Mouse (Mus musculus) hindbrain, embryonic 13.5 days (tissue): ENCODE measurements around the gene Plch2. TPM values are rescaled to one million over a fixed set of nuclear protein-coding genes. Genes with fewer than 3 reads are reported as not detected.
"Not testable (repeated sequence)": the region's sequence is repeated elsewhere in the genome, so short reads cannot be mapped to it uniquely, and the experiment has no call there.

Source experiments
- ATAC-seq: fragments of 200-750 bp; cut with Nextera tagmentation; 2 replicates; pipeline ENCODE4 v1.8.0; 2017; ENCODE audit warnings: moderate TSS enrichment; ENCODE audit not compliant: low FRiP score
- H3K27ac ChIP-seq: fragments of 300-500 bp; sonication (generic); 2 replicates; pipeline ENCODE4 v1.5.1; 2015; ENCODE audit warnings: inconsistent platforms, mild to moderate bottlenecking, moderate library complexity
- H3K27me3 ChIP-seq: fragments of 300-500 bp; sonication (generic); 2 replicates; pipeline ENCODE4 v1.6.1; 2015; ENCODE audit warnings: mild to moderate bottlenecking, inconsistent platforms
- H3K36me3 ChIP-seq: fragments of 300-500 bp; sonication (generic); 2 replicates; pipeline ENCODE4 v1.6.1; 2015; ENCODE audit warnings: mild to moderate bottlenecking, inconsistent platforms
- H3K4me1 ChIP-seq: fragments of 300-500 bp; sonication (generic); replicated peaks from 2 replicates; pipeline ENCODE4 v1.6.1; 2015; ENCODE audit warnings: inconsistent platforms
- H3K4me2 ChIP-seq: fragments of 300-500 bp; sonication (generic); 2 replicates; pipeline ENCODE4 v1.6.1; 2015; ENCODE audit warnings: inconsistent platforms, mild to moderate bottlenecking, moderate library complexity
- H3K4me3 ChIP-seq: fragments of 300-500 bp; sonication (generic); 2 replicates; pipeline ENCODE4 v1.5.1; 2015; ENCODE audit warnings: mild to moderate bottlenecking, inconsistent platforms
- H3K9ac ChIP-seq: fragments of 300-500 bp; sonication (generic); 2 replicates; pipeline ENCODE4 v1.6.1; 2015; ENCODE audit warnings: mild to moderate bottlenecking, inconsistent platforms
- H3K9me3 ChIP-seq: fragments of 300-500 bp; sonication (generic); 2 replicates; pipeline ENCODE4 v1.6.1; 2016; ENCODE audit warnings: inconsistent platforms
- WGBS: fragments of 180-500 bp; shearing (Covaris S2); methylation state at CpG from one replicate; pipeline ENCODE4 v1.1.7; 2015; 5-methylcytosine and 5-hydroxymethylcytosine counted together
- polyA plus RNA-seq: library from polyadenylated mRNA; unstranded; fragments of >200 nt; fragmentation: Nextera tagmentation; extraction: Ambion mirVana; gene quantifications from 2 replicates; pipeline ENCODE4 v1.2.1, GENCODE M21; 2015

The Plch2 gene
- polyA plus RNA-seq, 1 experiment from 2014 or later = 8.4 TPM

DNA sequence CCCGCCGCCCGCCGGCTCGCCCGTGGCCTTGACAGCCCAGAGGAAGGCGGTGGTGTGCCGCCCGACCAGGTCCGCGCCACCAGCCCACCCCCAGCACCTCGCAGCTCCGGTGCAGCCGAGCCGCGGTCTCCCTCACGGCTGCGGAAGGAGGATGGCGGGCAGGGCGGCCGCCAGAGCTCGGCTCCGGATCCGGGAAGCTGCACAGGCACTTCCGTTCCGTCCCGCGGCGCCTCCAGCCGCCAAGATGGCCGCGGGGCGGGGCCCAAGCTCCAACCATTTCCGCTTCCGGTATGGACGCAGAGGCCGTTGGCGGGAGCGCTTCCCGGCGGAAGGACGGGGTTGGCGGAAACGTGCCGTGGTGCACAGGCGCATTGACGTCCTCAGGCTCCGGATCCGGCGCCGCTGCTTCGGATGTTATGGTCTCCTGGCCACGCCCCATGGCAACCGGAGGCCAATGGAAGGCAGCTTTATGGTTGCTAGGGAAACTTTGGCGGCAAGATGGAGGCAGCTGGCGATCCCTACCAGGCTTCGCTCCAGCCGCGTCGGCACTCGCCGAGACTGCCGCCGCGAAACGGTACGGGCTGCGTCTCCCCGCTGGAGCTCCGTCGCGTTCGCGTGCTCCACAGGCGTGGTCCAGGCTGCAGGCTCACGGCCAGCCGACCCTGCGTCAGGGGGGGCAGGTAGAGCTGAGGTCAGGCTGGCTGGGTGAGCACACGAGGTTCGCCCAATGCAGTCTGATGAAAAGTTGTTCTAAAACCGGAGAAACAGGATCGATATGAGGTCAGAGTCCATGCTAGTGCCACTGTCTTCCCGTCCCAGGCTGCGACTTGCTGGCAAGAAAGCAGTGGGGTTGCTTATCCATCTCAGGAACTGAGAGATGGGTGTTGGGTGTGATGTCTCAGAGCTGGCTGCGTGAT is 29.8 kb upstream of the Plch2 start, which contains the start of the genes Rer1 and Morn1:
Rer1 (minus strand) TSS at position 275 of the 917 bp plus-strand sequence.
Morn1 (plus strand) TSS at position 470 of the 917 bp plus-strand sequence.
- Histone ChIP-seq H3K9me3 (no peaks in the 10 kb centered on the region), H3K27me3 (no peaks in the 10 kb centered on the region), H3K4me1 (peaks cover 39% of the 10 kb centered on the region), H3K27ac (peak within 1 kb of the TSS; percentile 94), H3K36me3 (peaks cover 37% of the 10 kb centered on the region), H3K9ac (peak within 1 kb of the TSS; percentile 91), H3K4me2 (peak within 1 kb of the TSS; percentile 96), H3K4me3 (peak within 1 kb of the TSS; percentile 90)
- WGBS = under 1% methylated on average over 85 of the region's 85 CpGs
- peak; percentile 96 for ATAC-seq

GRCm38 (mm10) chr4:155085206-155086107 is 28.9 kb upstream of the Plch2 start:
- Histone ChIP-seq H3K27me3 (no peaks in the 10 kb centered on the region), H3K36me3 (peaks cover 39% of the 10 kb centered on the region), H3K9ac (peak overlapping the region; percentile 91), H3K9me3 (no peaks in the 10 kb centered on the region), H3K4me2 (peak overlapping the region; percentile 95), H3K4me3 (peak overlapping the region; percentile 90), H3K4me1 (peaks cover 39% of the 10 kb centered on the region), H3K27ac (peak overlapping the region; percentile 94)
- WGBS = 7% methylated on average over 33 of the region's 35 CpGs
- peak; percentile 0; the same call in 1 of the 2 replicates for ATAC-seq

- Histone ChIP-seq H3K4me3 (no peak overlapping the region), H3K9me3 (no peaks in the 10 kb centered on the region), H3K4me2 (peak overlapping the region; percentile 95)
Observed at GRCm38 (mm10) chr4:155084351-155084750, 27.8 kb upstream of the Plch2 start.

DNA sequence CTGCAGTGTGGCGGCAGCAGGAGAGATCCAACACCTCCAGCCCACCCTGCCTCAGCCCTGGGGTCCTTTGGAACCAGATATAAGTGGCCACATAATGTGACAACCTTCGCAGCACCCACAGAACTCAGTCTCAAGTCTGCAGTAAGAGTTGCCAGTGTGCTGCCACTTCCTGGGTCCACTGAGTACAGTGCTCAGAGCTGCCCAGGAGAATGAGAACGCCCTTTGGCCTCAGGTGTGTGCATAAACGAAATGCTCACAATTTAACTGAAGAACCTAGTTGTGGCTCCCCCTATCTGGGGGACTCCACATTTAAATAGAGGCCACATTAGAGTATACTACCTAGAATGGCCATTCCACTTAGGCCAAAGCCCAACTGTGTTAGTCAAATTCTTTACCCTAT is 27.0 kb upstream of the Plch2 start:
- no peak for ATAC-seq
- no peak overlapping the region for H3K9ac ChIP-seq
- 94% methylated on average over 4 of the region's 4 CpGs for WGBS

More at GRCm38 (mm10) chr4:155084351-155084750, 27.8 kb upstream of the Plch2 start:
- Histone ChIP-seq H3K36me3 (peaks cover 41% of the 10 kb centered on the region), H3K9ac (0 out of 2 replicates have a peak overlapping the region, but pooled peaks have one; percentile 91), H3K27me3 (no peaks in the 10 kb centered on the region), H3K4me1 (peaks cover 39% of the 10 kb centered on the region), H3K27ac (no peak overlapping the region)
- WGBS = 89% methylated on average over 7 of the region's 7 CpGs
- no peak for ATAC-seq

GRCm38 (mm10) chr4:155079666-155080065 is 23.1 kb upstream of the Plch2 start:
- Histone ChIP-seq H3K4me3 (no peak overlapping the region), H3K9me3 (no peaks in the 10 kb centered on the region), H3K9ac (no peak overlapping the region), H3K4me2 (no peak overlapping the region), H3K4me1 (peaks cover 20% of the 10 kb centered on the region), H3K27me3 (no peaks in the 10 kb centered on the region), H3K27ac (no peak overlapping the region), H3K36me3 (peaks cover 78% of the 10 kb centered on the region)
- ATAC-seq = no peak
- 91% methylated on average over 6 of the region's 6 CpGs for WGBS

More for the DNA sequence above, 27.0 kb upstream of the Plch2 start:
- H3K4me2 ChIP-seq = no peak overlapping the region
- H3K4me1 ChIP-seq = peaks cover 39% of the 10 kb centered on the region
- H3K4me3 ChIP-seq = no peak overlapping the region
- peaks cover 41% of the 10 kb centered on the region for H3K36me3 ChIP-seq
- H3K27ac ChIP-seq = no peak overlapping the region
- no peaks in the 10 kb centered on the region for H3K27me3 ChIP-seq
- H3K9me3 ChIP-seq = no peaks in the 10 kb centered on the region

GRCm38 (mm10) chr4:155078808-155079207 is 22.2 kb upstream of the Plch2 start:
- peaks cover 86% of the 10 kb centered on the region for H3K36me3 ChIP-seq
- H3K27ac ChIP-seq, H3K4me3 ChIP-seq, H3K27me3 ChIP-seq, H3K4me2 ChIP-seq, ATAC-seq, H3K9me3 ChIP-seq, H3K9ac ChIP-seq: not testable (repeated sequence)
- H3K4me1 ChIP-seq = peaks cover 11% of the 10 kb centered on the region
- WGBS = 90% methylated on average over 10 of the region's 10 CpGs

DNA sequence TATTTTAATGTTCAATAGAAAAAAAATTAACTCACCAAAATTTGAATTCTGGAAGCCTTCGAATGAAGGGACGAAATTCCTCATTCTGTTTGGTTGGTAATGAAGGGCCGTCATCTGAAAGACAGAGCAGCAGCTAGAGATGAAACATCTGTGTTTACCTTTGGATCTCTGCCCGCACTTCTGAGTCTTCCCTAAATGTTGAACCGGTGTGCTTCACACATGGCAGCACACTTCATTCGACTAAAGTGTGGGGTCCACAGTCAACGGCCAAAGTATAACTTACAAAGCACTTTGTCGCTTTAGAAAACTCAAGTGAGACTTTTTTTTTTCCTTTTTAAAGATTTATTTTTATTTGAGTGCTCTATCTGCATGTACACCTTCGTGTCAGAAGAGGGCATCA is 20.1 kb upstream of the Plch2 start:
- H3K27ac ChIP-seq = no peak overlapping the region
- H3K4me2 ChIP-seq = no peak overlapping the region
- peaks cover 90% of the 10 kb centered on the region for H3K36me3 ChIP-seq
- ATAC-seq = no peak
- no peaks in the 10 kb centered on the region for H3K9me3 ChIP-seq
- no peak overlapping the region for H3K9ac ChIP-seq
- H3K4me3 ChIP-seq = no peak overlapping the region
- no peaks in the 10 kb centered on the region for H3K27me3 ChIP-seq
- no peaks in the 10 kb centered on the region for H3K4me1 ChIP-seq
- 90% methylated on average over 9 of the region's 9 CpGs for WGBS

DNA sequence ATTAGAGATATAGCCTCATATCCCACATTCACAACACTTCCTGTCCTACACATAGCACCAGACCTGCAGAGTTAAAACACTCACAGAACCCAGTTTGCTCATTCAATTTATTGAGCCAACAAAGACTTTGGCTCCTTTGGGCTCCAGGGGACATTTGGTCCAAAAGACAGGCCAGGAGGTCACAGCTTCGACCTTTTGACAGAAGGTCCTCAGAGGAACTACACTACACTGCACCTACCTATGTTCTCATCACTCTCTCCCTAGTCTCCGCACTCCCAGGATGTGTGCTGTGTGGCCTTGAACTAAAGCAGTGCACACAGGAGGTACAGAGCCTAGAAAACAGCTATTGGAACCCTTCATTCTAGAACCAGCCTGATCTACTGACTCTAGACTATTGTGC is 19.2 kb upstream of the Plch2 start:
- H3K4me3 ChIP-seq = no peak overlapping the region
- H3K27ac ChIP-seq = no peak overlapping the region
- no peak overlapping the region for H3K4me2 ChIP-seq
- no peak overlapping the region for H3K9ac ChIP-seq
- peaks cover 92% of the 10 kb centered on the region for H3K36me3 ChIP-seq
- no peaks in the 10 kb centered on the region for H3K9me3 ChIP-seq
- H3K4me1 ChIP-seq = no peaks in the 10 kb centered on the region
- H3K27me3 ChIP-seq = no peaks in the 10 kb centered on the region
- WGBS = 95% methylated on average over 2 of the region's 2 CpGs
- no peak for ATAC-seq

GRCm38 (mm10) chr4:155075137-155075536 is 18.6 kb upstream of the Plch2 start:
- H3K27me3 ChIP-seq = no peaks in the 10 kb centered on the region
- H3K9ac ChIP-seq = no peak overlapping the region
- H3K9me3 ChIP-seq = no peaks in the 10 kb centered on the region
- H3K4me2 ChIP-seq = no peak overlapping the region
- no peak overlapping the region for H3K27ac ChIP-seq
- no peaks in the 10 kb centered on the region for H3K4me1 ChIP-seq
- 89% methylated on average over 9 of the region's 9 CpGs for WGBS
- no peak for ATAC-seq
- no peak overlapping the region for H3K4me3 ChIP-seq
- peaks cover 93% of the 10 kb centered on the region for H3K36me3 ChIP-seq

GRCm38 (mm10) chr4:155074418-155074817 is 17.8 kb upstream of the Plch2 start:
- H3K36me3 ChIP-seq = peaks cover 93% of the 10 kb centered on the region
- H3K27me3 ChIP-seq = no peaks in the 10 kb centered on the region
- H3K4me2 ChIP-seq = no peak overlapping the region
- no peak overlapping the region for H3K4me3 ChIP-seq
- WGBS = 72% methylated on average over 9 of the region's 9 CpGs
- no peak for ATAC-seq
- H3K9me3 ChIP-seq = no peaks in the 10 kb centered on the region
- H3K9ac ChIP-seq = no peak overlapping the region
- H3K4me1 ChIP-seq = no peaks in the 10 kb centered on the region
- H3K27ac ChIP-seq = no peak overlapping the region

DNA sequence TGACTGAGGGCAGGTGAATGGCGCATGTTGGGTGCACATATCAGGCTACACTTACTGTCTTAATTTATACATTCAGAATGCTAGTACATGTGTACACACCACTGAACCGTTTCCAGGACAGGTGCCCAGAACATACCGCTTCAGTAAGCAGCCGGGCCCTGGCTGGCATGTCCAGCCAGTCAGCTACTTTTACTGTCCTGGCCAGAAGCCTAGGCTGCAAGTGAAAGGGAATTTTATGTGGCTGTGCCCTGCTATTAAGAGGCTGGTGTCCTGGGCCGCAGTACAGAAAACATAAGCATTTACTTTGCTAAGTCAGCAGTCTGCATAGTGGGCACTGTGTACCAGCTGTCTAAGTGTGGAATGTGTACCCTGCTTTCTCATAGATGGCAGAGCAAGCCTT is 14.3 kb upstream of the Plch2 start:
- Histone ChIP-seq H3K9me3 (no peaks in the 10 kb centered on the region), H3K36me3 (peaks cover 74% of the 10 kb centered on the region), H3K4me2 (no peak overlapping the region), H3K27me3 (no peaks in the 10 kb centered on the region), H3K27ac (no peak overlapping the region), H3K9ac (0 out of 2 replicates have a peak overlapping the region, but pooled peaks have one; percentile 10), H3K4me3 (no peak overlapping the region), H3K4me1 (peaks cover 20% of the 10 kb centered on the region)
- no peak for ATAC-seq
- 93% methylated on average over 5 of the region's 5 CpGs for whole genome bisulfite sequencing

GRCm38 (mm10) chr4:155070199-155070598 is 13.6 kb upstream of the Plch2 start:
- ATAC-seq = no peak
- H3K36me3 ChIP-seq = peaks cover 66% of the 10 kb centered on the region
- H3K4me1 ChIP-seq = peaks cover 22% of the 10 kb centered on the region
- no peaks in the 10 kb centered on the region for H3K9me3 ChIP-seq
- 95% methylated on average over 13 of the region's 13 CpGs for WGBS
- no peak overlapping the region for H3K9ac ChIP-seq
- H3K4me3 ChIP-seq = no peak overlapping the region
- H3K27ac ChIP-seq = no peak overlapping the region
- H3K27me3 ChIP-seq = no peaks in the 10 kb centered on the region
- no peak overlapping the region for H3K4me2 ChIP-seq
